Mouse (Mus musculus) E14TG2a.4 (cell line): ENCODE results near the gene Rapgef4.

Experiments
- CTCF ChIP-seq: conservative IDR thresholded peaks from 2 replicates; pipeline ENCODE4 v1.5.1; 2014; ENCODE audit warnings: low read length
- POU5F1 ChIP-seq: IDR thresholded peaks from 2 replicates; pipeline ENCODE4 v1.6.1; 2014; ENCODE audit warnings: low read length, borderline replicate concordance

GRCm38 (mm10) chr2:72120211-72120610, 139.2 kb downstream of the Rapgef4 start:
- no peak for TF ChIP-seq CTCF
- TF ChIP-seq POU5F1, result no peak
